Mouse (Mus musculus) ES-E14 (cell line): ENCODE measurements around the gene Prom2. TPM values are rescaled to one million over a fixed set of nuclear protein-coding genes. Genes with fewer than 3 reads are reported as not detected.

ENCODE experiments used
- DNase-seq: peaks from one replicate; pipeline ENCODE4 v3.0.0-alpha.2; 2013; ENCODE audit warnings: low read depth, low spot score
- H3K27ac ChIP-seq: 2 replicates; pipeline ENCODE4 v1.5.1; 2012; ENCODE audit warnings: low read depth, mild to moderate bottlenecking, low read length, moderate library complexity, mixed read lengths; ENCODE audit not compliant: poor library complexity, insufficient read depth, severe bottlenecking
- H3K36me3 ChIP-seq: 2 replicates; pipeline ENCODE4 v1.6.1; 2012; ENCODE audit warnings: mild to moderate bottlenecking, low read length, moderate library complexity, mixed read lengths; ENCODE audit not compliant: control insufficient read depth, poor library complexity, insufficient read depth, severe bottlenecking
- H3K4me1 ChIP-seq, 2 experiments: fragments of 150-350 bp in 1 of 2; sonication (generic) in 1 of 2; 2 replicates each; pipeline ENCODE4 v1.6.1; 2012; ENCODE audit warnings: low read length in 2 of 2, mild to moderate bottlenecking in 1 of 2, mixed read lengths in 1 of 2; ENCODE audit not compliant: control insufficient read depth in 2 of 2, insufficient read depth in 2 of 2, poor library complexity in 1 of 2
- H3K4me3 ChIP-seq, 2 experiments: fragments of 150-350 bp in 1 of 2; sonication (generic) in 1 of 2; 2 replicates each; pipeline ENCODE4 v1.5.1; 2012; ENCODE audit warnings: low read length in 2 of 2, low read depth in 1 of 2, mild to moderate bottlenecking in 1 of 2, mixed read lengths in 1 of 2; ENCODE audit not compliant: insufficient read depth in 1 of 2, poor library complexity in 1 of 2, severe bottlenecking in 1 of 2
- H3K9ac ChIP-seq: 2 replicates; pipeline ENCODE4 v1.6.1; 2012; ENCODE audit warnings: low read depth, mild to moderate bottlenecking, low read length, mixed read lengths; ENCODE audit not compliant: poor library complexity, insufficient read depth, severe bottlenecking
- H3K9me3 ChIP-seq: fragments of 150-350 bp; sonication (generic); 2 replicates; pipeline ENCODE4 v1.6.1; 2012; ENCODE audit warnings: low read depth, mild to moderate bottlenecking, low read length; ENCODE audit not compliant: control insufficient read depth, insufficient read depth
- CHD2 ChIP-seq: IDR thresholded peaks from 2 replicates; pipeline ENCODE4 v1.6.1; 2014; ENCODE audit warnings: mild to moderate bottlenecking, low read depth, low read length, inconsistent platforms
- HCFC1 ChIP-seq: IDR thresholded peaks from 2 replicates; pipeline ENCODE4 v1.6.1; 2012; ENCODE audit warnings: low read length, inconsistent platforms, borderline replicate concordance; ENCODE audit not compliant: insufficient read depth
- MAFK ChIP-seq: IDR thresholded peaks from 2 replicates; pipeline ENCODE4 v1.6.1; 2014; ENCODE audit warnings: mild to moderate bottlenecking, low read depth, low read length, inconsistent platforms; ENCODE audit not compliant: insufficient read depth
- ZC3H11A ChIP-seq: IDR thresholded peaks from 2 replicates; pipeline ENCODE4 v1.6.1; 2012; ENCODE audit warnings: low read depth, mild to moderate bottlenecking, inconsistent platforms, low read length, borderline replicate concordance
- ZNF384 ChIP-seq: IDR thresholded peaks from 2 replicates; pipeline ENCODE4 v1.6.1; 2012; ENCODE audit warnings: low read depth, low read length, inconsistent platforms
- in situ Hi-C, 2 experiments: fragments of 600-800 bp; cut with MboI; formaldehyde crosslinking; loops; one replicate each; pipeline ENCODE4 v1.15.1; 2025; ENCODE audit warnings: low sequenced_read_pairs in 2 of 2, inconsistent platforms in 1 of 2; ENCODE audit not compliant: unreplicated experiment in 2 of 2
- total RNA-seq: library from RNA; depleted of rRNA; stranded (reverse); fragments of 300-350 nt; gene quantifications from 2 replicates; pipeline ENCODE4 v1.2.3, GENCODE M21; 2012

Gene Prom2
- total RNA-seq, 1 experiment: 0.45 TPM

DNA sequence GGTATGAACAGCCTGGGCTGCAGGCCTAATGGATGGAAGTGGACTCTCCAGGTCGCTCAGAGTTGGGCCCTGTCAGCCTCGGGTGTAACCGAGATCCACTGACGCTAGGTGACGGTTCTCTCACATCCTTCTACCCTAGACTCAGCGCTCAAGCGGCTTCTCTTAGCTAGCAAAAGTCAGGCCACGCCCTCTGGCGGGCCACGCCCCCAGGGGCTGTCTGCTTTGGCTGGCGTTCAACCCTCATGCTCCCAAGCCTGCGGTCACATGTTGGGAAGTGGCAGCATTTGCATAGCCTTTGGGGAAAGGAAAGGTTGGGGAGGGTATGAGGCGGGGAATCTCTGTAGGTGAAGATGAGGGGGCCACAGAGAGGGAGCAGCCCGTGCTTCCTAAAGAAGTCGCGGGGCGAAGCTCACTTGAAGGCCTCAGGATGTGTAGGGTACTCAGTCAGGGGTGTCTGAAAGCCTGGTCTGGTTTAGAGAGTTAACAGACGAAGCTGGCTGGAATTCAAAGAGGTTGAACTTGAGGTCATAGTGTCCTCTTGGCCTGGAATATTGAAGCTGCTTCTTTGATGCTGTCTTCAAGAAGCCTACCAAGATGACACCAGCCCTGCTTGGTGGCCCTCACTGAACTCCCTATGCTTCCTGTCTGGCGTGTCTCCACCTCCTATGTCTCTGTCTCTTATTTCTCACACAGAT is 56.6 kb downstream of the Prom2 start:
- TF ChIP-seq ZC3H11A (no peak), MAFK (no peak), ZNF384 (no peak), CHD2 (no peak), HCFC1 (no peak)
- in situ Hi-C loops: no loop called here
- H3K4me3 ChIP-seq: peak overlapping the region in 1 of 2 experiments; percentile 49; a peak in 1 of 4 replicates
- no peaks in the 10 kb centered on the region for H3K36me3 ChIP-seq
- no peak overlapping the region for H3K9ac ChIP-seq
- H3K4me1 ChIP-seq: peaks cover 0 to 5% of the 10 kb centered on the region in 2 experiments; a peak in 2 of 4 replicates
- H3K27ac ChIP-seq: no peak overlapping the region
- peak; percentile 70 for DNase-seq
- H3K9me3 ChIP-seq: no peaks in the 10 kb centered on the region

DNA sequence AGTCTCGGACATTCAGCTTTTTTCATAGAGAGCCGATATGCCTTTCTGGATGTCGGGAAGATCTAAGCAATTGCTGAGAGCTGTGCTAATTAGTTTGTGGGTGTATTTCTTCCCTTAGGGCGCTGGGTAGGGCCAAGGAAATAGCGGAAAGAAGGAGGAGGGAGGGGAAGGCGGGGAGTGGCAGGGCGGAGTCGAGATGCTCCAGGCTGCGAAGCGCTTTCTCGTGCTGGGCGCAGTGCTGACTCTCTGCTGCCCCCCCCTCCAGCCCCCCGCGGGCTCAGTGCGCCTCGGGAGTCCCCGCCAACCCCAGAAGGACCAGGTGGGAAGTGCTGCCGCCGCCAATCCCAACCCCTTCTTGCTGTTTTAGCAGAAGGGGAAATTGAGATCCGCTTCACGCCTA is 58.3 kb downstream of the Prom2 start:
- Histone ChIP-seq H3K36me3 (no peaks in the 10 kb centered on the region), H3K4me1 (peaks cover 0 to 5% of the 10 kb centered on the region in 2 experiments; a peak in 2 of 4 replicates), H3K4me3 (peak overlapping the region; percentile 62 to 73), H3K9ac (no peak overlapping the region; the same call in 1 of the 2 replicates), H3K27ac (no peak overlapping the region; the same call in 1 of the 2 replicates), H3K9me3 (no peaks in the 10 kb centered on the region)
- DNase-seq: no peak
- TF ChIP-seq HCFC1 (no peak), ZNF384 (no peak), CHD2 (no peak), MAFK (no peak), ZC3H11A (no peak)
- in situ Hi-C loops: no loop called here

GRCm38 (mm10) chr2:127482533-127482911 is 58.7 kb downstream of the Prom2 start:
- Histone ChIP-seq H3K4me1 (peaks cover 0 to 5% of the 10 kb centered on the region in 2 experiments; a peak in 2 of 4 replicates), H3K36me3 (no peaks in the 10 kb centered on the region), H3K27ac (peak overlapping the region; percentile 2; the same call in 1 of the 2 replicates), H3K9ac (peak overlapping the region; percentile 66; the same call in 1 of the 2 replicates), H3K9me3 (no peaks in the 10 kb centered on the region), H3K4me3 (peak overlapping the region; percentile 62 to 73)
- TF ChIP-seq MAFK (no peak), CHD2 (no peak), HCFC1 (no peak), ZC3H11A (no peak), ZNF384 (no peak)
- peak; percentile 59 for DNase-seq
- in situ Hi-C loops: no loop called here

- peak overlapping the region; percentile 66 for H3K9ac ChIP-seq
- H3K27ac ChIP-seq: peak overlapping the region; percentile 38; the same call in 1 of the 2 replicates
- no peaks in the 10 kb centered on the region for H3K36me3 ChIP-seq
- no peak for DNase-seq
- H3K4me3 ChIP-seq: peak overlapping the region; percentile 62 to 73
- in situ Hi-C loops: no loop called here
- no peak for TF ChIP-seq ZC3H11A
- TF ChIP-seq ZNF384: no peak
- no peak for TF ChIP-seq HCFC1
- TF ChIP-seq MAFK: no peak
- TF ChIP-seq CHD2: no peak
- H3K9me3 ChIP-seq: no peaks in the 10 kb centered on the region
- peaks cover 0 to 5% of the 10 kb centered on the region in 2 experiments; a peak in 2 of 4 replicates for H3K4me1 ChIP-seq
These were observed 59.3 kb downstream of the Prom2 start for GRCm38 (mm10) chr2:127481841-127482532.
